Mouse (Mus musculus) ovary, postnatal 14 days (tissue): Measurements from ENCODE around the gene Arl3.
"Not testable (repeated sequence)": the region's sequence is repeated elsewhere in the genome, so short reads cannot be mapped to it uniquely, and the experiment has no call there.

Experiments used
- DNase-seq: peaks from one replicate; pipeline ENCODE4 v3.0.0; 2022; ENCODE audit warnings: low spot score

Gene Arl3

GRCm38 (mm10) chr19:46591575-46591974 lies 18.6 kb upstream of the Arl3 start:
- DNase-seq, result no peak

GRCm38 (mm10) chr19:46587823-46588508 lies 15.0 kb upstream of the Arl3 start:
- DNase-seq, result peak; percentile 89

- DNase-seq, result no peak
These were observed 2.2 kb upstream of the Arl3 start for GRCm38 (mm10) chr19:46575196-46575595.

DNA sequence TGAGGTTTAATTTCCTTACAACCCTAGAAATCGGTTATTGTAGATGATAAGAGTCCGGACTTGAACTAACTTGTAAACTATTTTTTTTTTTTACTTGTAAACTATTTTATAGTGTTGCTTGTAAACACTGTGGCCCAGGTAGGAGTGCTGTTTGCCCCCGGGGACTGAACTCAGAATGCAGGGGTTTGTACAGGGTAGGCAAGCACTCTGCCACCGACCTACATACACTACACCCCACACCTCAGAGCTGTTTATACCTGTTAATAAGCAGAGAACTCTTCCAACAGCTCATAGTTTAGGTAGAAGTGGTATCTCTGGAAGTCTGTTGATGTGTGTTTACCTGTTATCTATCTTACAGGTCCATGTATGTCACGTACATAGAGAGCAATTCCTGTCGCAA lies 992 bp upstream of the Arl3 start:
- DNase-seq, result no peak

GRCm38 (mm10) chr19:46572548-46572947 lies 450 bp downstream of the Arl3 start:
- no peak for DNase-seq

DNA sequence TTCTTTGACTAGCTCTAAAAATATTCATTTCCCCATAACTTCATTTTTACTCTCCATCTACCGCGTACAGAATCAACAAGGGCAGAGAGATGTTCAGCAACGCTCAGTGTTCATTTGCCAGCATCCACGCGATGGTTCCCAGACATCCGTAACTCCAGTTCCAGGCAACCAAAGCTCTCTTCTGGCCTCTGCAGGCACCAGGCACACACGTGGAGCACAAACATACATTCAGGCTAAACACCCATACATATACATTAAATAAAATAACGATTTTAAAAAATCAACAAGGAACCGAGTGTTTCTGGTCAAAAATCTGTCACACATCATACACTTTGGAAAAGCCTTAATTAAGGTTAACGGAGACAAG lies 1.1 kb downstream of the Arl3 start:
- no peak for DNase-seq

DNA sequence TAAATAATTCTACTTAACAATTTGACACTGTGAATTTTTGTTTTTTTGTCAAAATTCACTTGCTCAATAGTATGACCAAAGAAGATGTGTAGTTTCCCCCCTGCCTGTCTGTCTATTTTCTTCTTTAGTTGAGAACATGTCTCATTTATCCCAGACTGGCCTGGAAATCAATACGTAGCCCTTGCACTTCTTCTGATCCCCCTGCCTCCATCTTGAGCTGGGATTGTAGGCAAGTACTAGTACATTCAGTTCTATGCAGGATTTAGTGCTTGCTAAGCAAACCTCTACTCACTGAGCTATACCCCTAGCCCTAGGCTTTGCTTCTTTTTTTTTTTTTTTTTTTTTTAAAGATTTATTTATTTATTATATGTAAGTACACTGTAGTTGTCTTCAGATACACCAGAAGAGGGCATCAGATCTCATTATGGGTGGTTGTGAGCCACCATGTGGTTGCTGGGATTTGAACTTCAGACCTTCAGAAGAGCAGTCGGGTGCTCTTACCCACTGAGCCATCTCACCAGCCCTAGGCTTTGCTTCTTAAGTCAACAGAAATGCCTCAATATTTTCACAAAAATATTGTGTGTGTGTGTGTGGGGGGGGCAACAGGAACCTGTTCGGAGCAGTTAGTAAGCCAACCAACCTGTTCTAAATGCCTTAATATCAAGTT lies 1.7 kb downstream of the Arl3 start:
- DNase-seq, result not testable (repeated sequence)

- DNase-seq, result no peak
These were observed 8.9 kb downstream of the Arl3 start for GRCm38 (mm10) chr19:46564043-46564462.

GRCm38 (mm10) chr19:46563603-46564002 lies 9.4 kb downstream of the Arl3 start:
- DNase-seq, result no peak

DNA sequence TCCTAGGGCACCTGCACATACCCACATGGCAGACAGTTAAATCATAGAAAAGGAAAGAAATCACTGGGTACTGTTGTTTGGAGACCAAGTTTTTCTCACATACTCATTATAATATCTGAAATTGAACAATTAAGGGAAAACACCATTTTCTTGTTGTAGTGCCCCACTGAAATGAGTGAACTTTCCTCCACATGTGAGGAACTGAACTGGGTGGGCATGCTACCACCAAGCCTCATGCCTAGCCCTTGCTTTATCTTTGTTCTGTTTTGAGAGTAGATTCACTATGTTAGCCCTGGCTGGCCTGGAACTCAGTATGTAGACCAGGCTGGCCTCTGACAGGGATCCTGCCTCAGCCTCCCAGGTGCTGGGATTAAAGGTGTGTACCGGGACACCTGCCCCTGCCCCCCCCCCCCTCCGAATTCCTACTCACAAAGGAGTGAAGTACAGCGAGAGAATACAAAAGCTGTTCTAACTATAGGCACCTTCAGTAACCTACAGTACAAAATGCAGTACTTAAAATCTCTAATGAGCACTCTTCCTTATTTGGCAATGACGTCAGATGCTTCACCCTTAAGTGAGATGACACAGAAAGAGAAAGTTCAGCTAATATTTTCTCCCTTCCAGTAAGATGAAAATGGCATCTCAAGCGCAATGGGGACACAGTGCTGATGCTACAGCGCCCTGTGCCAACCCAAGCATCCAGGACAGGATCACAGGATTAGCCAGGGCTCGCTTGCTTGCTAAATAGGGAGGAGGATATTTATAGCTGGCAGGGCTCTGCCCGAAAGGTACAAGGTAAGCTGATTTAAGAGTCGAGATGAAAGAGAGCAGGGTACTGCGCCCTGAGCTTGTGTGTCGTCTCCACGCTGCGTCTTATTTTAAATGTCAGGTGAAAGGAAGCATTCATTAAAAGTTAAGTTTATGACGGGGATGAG lies 10.2 kb downstream of the Arl3 start:
- DNase-seq, result no peak

GRCm38 (mm10) chr19:46562132-46562531 lies 10.9 kb downstream of the Arl3 start:
- DNase-seq, result peak; percentile 51

DNA sequence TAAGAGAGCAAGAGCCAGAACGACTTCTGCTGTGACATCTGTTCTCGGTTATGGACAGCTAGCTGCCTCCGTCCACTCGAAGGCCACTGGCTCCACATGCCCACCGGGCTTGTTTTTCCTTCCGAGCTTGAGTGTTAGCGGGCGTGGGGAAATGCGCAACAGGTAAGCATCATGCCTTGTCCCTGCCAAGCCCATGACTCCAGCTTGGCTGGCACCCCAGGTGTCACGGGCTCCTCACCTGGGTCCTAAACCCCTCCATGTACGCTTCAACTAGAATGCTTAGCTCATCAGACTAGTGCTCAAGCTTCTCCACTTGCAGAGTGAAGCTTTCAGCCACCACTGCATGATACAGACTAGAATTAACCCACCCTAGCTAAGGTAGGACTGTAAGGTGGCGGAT lies 14.4 kb downstream of the Arl3 start:
- DNase-seq, result no peak

- DNase-seq, result no peak
These were observed 15.0 kb downstream of the Arl3 start for GRCm38 (mm10) chr19:46558009-46558408.

DNA sequence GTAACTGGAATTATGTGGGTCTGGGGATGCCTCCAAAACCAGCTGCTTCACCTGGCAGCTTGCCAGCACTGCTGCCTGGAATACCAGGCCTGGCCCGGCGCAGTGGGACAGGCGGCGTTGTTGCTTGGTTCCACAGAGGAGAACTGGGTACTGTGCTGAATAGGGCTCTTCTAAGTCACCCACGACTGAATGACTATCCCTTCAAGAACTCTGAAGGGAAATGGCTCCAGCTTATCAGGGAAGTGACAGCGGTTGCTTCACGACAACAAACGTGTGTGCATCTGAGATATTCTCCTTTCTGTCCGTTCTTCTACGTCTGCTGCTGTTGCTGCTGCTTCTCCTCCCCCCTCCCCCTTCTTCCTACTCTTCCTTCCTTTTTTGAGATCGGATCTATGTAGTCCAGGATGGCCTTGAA lies 19.4 kb downstream of the Arl3 start:
- DNase-seq, result no peak

GRCm38 (mm10) chr19:46552496-46552895 lies 20.5 kb downstream of the Arl3 start:
- no peak for DNase-seq

DNA sequence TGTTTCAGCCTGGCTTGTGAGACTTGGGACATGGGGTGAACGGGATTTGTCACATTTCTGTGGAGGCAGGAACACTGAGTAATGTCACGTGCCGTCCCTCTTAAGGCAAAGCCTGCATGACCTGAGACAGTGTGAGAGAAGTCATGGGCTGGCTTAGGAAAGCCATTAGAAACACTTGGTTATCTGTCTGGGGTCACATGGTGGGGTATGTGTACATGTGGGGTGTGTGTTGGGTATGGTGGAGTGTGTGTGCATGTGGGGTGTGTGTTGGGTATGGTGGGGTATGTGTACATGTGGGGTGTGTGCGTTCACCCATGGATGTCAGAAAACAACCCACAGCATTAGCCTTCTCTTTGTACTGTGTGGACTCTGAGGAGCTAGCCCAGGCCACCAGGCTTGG lies 22.6 kb downstream of the Arl3 start:
- no peak for DNase-seq

DNA sequence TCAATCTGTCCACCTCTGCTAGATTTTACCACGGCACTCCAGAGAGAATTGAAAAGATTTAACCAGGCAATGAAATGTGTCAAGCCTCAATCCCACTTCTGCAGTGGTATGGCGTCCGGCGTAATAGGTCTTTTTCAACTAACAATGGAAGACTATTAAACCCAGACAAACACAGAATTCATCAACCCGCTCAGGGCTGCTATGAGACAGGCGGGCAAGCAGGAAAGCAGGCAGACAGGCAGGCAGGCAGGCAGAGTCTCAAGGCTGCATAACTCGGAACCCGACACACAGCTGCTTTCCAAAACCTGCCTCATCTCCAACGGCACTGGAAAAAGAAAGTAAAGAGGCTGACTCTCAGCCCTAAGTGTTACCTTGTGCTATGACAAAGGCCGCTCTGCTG lies 24.9 kb downstream of the Arl3 start:
- no peak for DNase-seq

- DNase-seq, result no peak
These were observed 25.4 kb downstream of the Arl3 start for GRCm38 (mm10) chr19:46547565-46547964.

GRCm38 (mm10) chr19:46542750-46543149 lies 30.2 kb downstream of the Arl3 start:
- no peak for DNase-seq

DNA sequence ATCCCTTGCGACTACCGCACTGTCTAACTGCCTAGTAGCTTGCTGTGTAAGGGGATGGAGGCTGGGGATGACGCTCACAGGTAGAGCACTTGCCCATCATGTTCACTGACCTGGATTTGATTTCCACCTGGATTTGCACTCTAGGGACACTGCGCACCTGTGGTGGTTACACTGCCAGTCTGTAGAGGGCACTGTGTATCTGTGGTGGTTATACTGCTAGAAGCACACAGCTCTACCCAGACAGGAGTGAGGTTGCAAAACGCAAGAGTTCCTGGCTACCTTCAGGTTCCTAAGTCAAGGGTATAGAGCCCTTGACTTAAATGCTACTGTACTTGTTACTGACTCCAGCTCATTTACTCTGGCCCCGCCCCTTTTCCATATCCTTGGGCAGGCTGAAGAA lies 34.8 kb downstream of the Arl3 start:
- DNase-seq, result no peak

DNA sequence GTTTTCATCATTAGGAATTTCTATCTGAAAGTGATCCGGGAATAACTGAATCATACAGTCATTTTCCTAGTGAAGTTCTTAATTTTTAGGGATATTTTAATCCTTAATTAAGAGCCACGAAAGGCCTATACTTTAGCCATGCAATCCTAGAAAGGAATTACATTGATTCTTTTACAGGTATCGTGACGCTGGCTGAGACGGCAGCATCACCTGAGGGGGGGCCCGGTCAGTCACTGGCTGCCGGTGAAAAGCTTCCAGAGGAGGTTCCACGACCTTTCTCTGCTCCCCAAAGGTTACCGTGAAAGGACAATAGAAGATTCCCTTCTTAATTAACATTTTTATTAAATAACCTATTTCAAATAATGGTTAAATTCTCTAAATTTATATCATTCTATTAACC lies 35.6 kb downstream of the Arl3 start:
- no peak for DNase-seq

GRCm38 (mm10) chr19:46534542-46535098 lies 38.4 kb downstream of the Arl3 start:
- no peak for DNase-seq

DNA sequence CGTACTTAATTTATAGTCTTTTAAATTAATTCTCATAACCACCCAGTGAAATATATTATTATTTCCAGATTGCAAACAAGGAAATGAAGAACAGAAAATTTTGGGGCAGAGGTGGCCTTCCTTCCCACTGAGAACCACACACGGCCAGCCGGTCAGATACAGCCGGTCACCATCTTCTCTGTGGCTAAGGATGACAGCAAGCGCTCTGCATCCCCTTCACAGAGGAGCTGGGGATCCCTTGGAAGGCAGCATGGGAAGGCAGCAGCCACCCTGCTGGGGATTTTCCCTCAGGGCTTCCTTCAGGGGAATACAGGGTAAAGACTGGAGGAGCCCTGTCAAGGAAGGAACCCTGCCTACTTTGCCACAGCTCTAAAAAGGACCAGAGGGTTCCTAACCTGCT lies 39.5 kb downstream of the Arl3 start:
- DNase-seq, result no peak
